Mouse (Mus musculus) kidney, adult 9 months (tissue): ENCODE measurements at regions not wholly inside any gene's neighbourhood (a gene's known extent, or its start where the extent isn't known, plus 50 kb on each side); places are given as distances from the start of the nearest gene placed in this dataset.
A peak's percentile ranks its signal among the peaks of the same experiment; 100 is the strongest.
"Not testable (repeated sequence)": the region's sequence is repeated elsewhere in the genome, so short reads cannot be mapped to it uniquely, and the experiment has no call there.

Source experiments
- DNase-seq: peaks from one replicate; pipeline ENCODE4 v3.0.0; 2022

GRCm38 (mm10) chr2:51682177-51682576, 54.9 kb downstream of the Tas2r134 start:
- peak; percentile 63 for DNase-seq

- no peak for DNase-seq
Measured at GRCm38 (mm10) chr2:51682745-51683144, 55.4 kb downstream of the Tas2r134 start.

- no peak for DNase-seq
Measured at GRCm38 (mm10) chr2:51705110-51705509, 77.8 kb downstream of the Tas2r134 start.

- DNase-seq, result no peak
Measured at GRCm38 (mm10) chr2:51708701-51709100, 81.4 kb downstream of the Tas2r134 start.

- DNase-seq, result no peak
Measured at GRCm38 (mm10) chr2:51712611-51713010, 85.3 kb downstream of the Tas2r134 start.

GRCm38 (mm10) chr2:51730805-51731204, 103.5 kb downstream of the Tas2r134 start:
- DNase-seq, result no peak

GRCm38 (mm10) chr2:51731703-51732102, 104.4 kb downstream of the Tas2r134 start:
- no peak for DNase-seq

GRCm38 (mm10) chr2:51732355-51732754, 105.0 kb downstream of the Tas2r134 start:
- DNase-seq, result no peak

- no peak for DNase-seq
Measured at GRCm38 (mm10) chr2:51733218-51733617, 105.9 kb downstream of the Tas2r134 start.

- DNase-seq, result no peak
Measured at GRCm38 (mm10) chr2:51736452-51736851, 109.1 kb downstream of the Tas2r134 start.

GRCm38 (mm10) chr2:51747675-51748319, 120.5 kb downstream of the Tas2r134 start:
- DNase-seq, result no peak

- no peak for DNase-seq
Measured at GRCm38 (mm10) chr2:51749247-51749646, 121.9 kb downstream of the Tas2r134 start.

- no peak for DNase-seq
Measured at GRCm38 (mm10) chr2:51752941-51753564, 125.7 kb downstream of the Tas2r134 start.

- DNase-seq, result no peak
Measured at GRCm38 (mm10) chr2:51753565-51754031, 126.3 kb downstream of the Tas2r134 start.

GRCm38 (mm10) chr2:51757361-51757760, 130.1 kb downstream of the Tas2r134 start:
- DNase-seq, result no peak

- DNase-seq, result no peak
Measured at GRCm38 (mm10) chr2:51758093-51758492, 130.8 kb downstream of the Tas2r134 start.

- no peak for DNase-seq
Measured at GRCm38 (mm10) chr2:51762866-51763265, 135.6 kb downstream of the Tas2r134 start.

GRCm38 (mm10) chr2:51767507-51768135, 140.3 kb downstream of the Tas2r134 start:
- no peak for DNase-seq

- DNase-seq, result no peak
Measured at GRCm38 (mm10) chr2:51768298-51769271, 141.3 kb downstream of the Tas2r134 start.

- no peak for DNase-seq
Measured at GRCm38 (mm10) chr2:51785169-51785568, 149.8 kb downstream of the Rbm43 start.

GRCm38 (mm10) chr2:51788896-51789295, 146.1 kb downstream of the Rbm43 start:
- no peak for DNase-seq

GRCm38 (mm10) chr2:51793291-51793690, 141.7 kb downstream of the Rbm43 start:
- DNase-seq, result not testable (repeated sequence)

- no peak for DNase-seq
Measured at GRCm38 (mm10) chr2:51799856-51800255, 135.1 kb downstream of the Rbm43 start.
